28 mouse cellular contexts compared by ENCODE assay signal in the genomic region with DNA sequence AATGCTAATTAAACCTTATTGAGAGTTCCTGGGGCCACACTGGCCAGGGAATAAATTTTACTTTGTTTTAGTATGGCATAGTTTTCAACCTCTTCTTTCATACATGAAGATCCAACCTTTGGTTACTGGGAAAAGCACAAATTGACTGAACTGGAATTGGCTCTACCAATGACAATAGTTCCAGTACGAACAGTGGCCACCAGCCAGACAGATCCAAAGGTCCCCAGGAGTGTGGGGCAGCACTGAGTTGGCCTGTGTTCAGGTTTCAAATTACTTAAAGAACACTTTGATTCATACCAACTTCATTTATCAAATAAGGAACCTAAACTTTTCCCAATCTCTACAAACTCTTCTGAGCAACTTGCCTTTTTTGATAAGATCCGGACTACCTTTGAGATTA. TPM values are rescaled to one million over a fixed set of nuclear protein-coding genes. Genes with fewer than 3 reads are reported as not detected.
DNase-seq lines count a peak whose midpoint lies in the region; ATAC-seq and TF ChIP-seq lines count a peak whose summit lies in the region.
"Had no signal": no experiment of that assay in that cellular context is flagged by ENCODE, and none has a peak within 500 bp of the region (broad histone marks: within the 10 kb centered on the region; RNA-seq: fewer than 3 reads in every experiment).

No protein-coding gene starts in this region.

- H3K4me3 ChIP-seq in kidney, adult 2 months (ENCODE audit: insufficient read depth, low read depth, low read length): no peak overlapping the region
- H3K4me3 ChIP-seq in liver, postnatal 0 days (ENCODE audit: low read depth, low read length): no peak overlapping the region
- H3K4me3 ChIP-seq: embryonic facial prominence, embryonic 13.5 days; embryonic facial prominence, embryonic 15.5 days; erythroblast, embryonic 14.5 days; forebrain, embryonic 10.5 days; forebrain, embryonic 12.5 days had no signal

- no peaks in the 10 kb centered on the region for H3K4me1 ChIP-seq in kidney, adult 2 months (ENCODE audit: control insufficient read depth, insufficient read depth, low read length)
- H3K4me1 ChIP-seq in liver, postnatal 0 days (ENCODE audit: insufficient read depth): peaks cover 18% of the 10 kb centered on the region
- H3K4me1 ChIP-seq: embryonic facial prominence, embryonic 15.5 days; forebrain, embryonic 12.5 days had no signal

- no peaks in the 10 kb centered on the region; the same call in 1 of the 2 replicates for H3K27me3 ChIP-seq in kidney, adult 2 months (replicated peaks; ENCODE audit: control insufficient read depth, insufficient read depth, low read length)
- H3K27me3 ChIP-seq in liver, postnatal 0 days (ENCODE audit: insufficient read depth, low read length): no peaks in the 10 kb centered on the region
- H3K27me3 ChIP-seq: CH12.LX; embryonic facial prominence, embryonic 13.5 days; embryonic facial prominence, embryonic 15.5 days; forebrain, embryonic 12.5 days had no signal

- no peak overlapping the region for H3K27ac ChIP-seq in kidney, adult 2 months (ENCODE audit: insufficient read depth, low read depth, low read length)
- H3K27ac ChIP-seq in liver, postnatal 0 days (ENCODE audit: low read depth): peak overlapping the region; percentile 66; the same call in 1 of the 2 replicates
- H3K27ac ChIP-seq: embryonic facial prominence, embryonic 13.5 days; embryonic facial prominence, embryonic 15.5 days; forebrain, embryonic 10.5 days; forebrain, embryonic 12.5 days had no signal

- TF ChIP-seq POLR2A in kidney, adult 2 months (IDR thresholded peaks at IDR 0.05; ENCODE audit: low read depth, low read length): no peak

- no peak for TF ChIP-seq EP300 in liver, postnatal 0 days (IDR thresholded peaks at IDR 0.05; ENCODE audit: low read depth)

- 69% methylated on average over 2 of the region's 2 CpGs for WGBS in kidney, adult 2 months
- 45% methylated on average over 2 of the region's 2 CpGs for WGBS in liver, postnatal 0 days (ENCODE audit: insufficient replicate concordance)

- ATAC-seq in liver, postnatal 0 days: peak; percentile 71
- ATAC-seq: activated CD4-positive, CD25-positive, alpha-beta regulatory T cell, adult 4 months; CD4-positive, CD25-positive, alpha-beta regulatory T cell, adult 4 months; forebrain, embryonic 14.5 days; forebrain, embryonic 16.5 days; Patski had no signal

- no peak overlapping the region for H3K9ac ChIP-seq in liver, postnatal 0 days (replicated peaks)
- H3K9ac ChIP-seq: embryonic facial prominence, embryonic 13.5 days; embryonic facial prominence, embryonic 15.5 days; forebrain, embryonic 12.5 days had no signal

- DNase-seq in adrenal gland, postnatal 10 days: peak; percentile 40
- DNase-seq in adrenal gland, adult (ENCODE audit: inconsistent age in 2 of 2, low spot score in 1 of 2): no peak
- peak; percentile 10 for DNase-seq in kidney, adult 2 months
- no peak for DNase-seq in kidney, postnatal 10 days
- no peak for DNase-seq in liver, postnatal 0 days
- DNase-seq in liver: no peak
- DNase-seq: adrenal gland, postnatal 25 days; B cell, adult 2 months; cerebellum, adult 11 months; cerebellum, adult 18-20 months; cerebellum, adult 8-10 months; cerebellum, adult 9-11 months; cerebellum, postnatal 14 days; cerebellum, postnatal 36 days; embryo, embryonic 11 days had no signal

- no peak overlapping the region for H3K4me2 ChIP-seq in liver, postnatal 0 days (ENCODE audit: low read depth, low read length)
- H3K4me2 ChIP-seq: embryonic facial prominence, embryonic 13.5 days; embryonic facial prominence, embryonic 15.5 days; forebrain, embryonic 12.5 days had no signal

- no peaks in the 10 kb centered on the region for H3K9me3 ChIP-seq in liver, postnatal 0 days (ENCODE audit: low read length)
- H3K9me3 ChIP-seq: embryonic facial prominence, embryonic 13.5 days; embryonic facial prominence, embryonic 15.5 days; forebrain, embryonic 10.5 days; forebrain, embryonic 12.5 days; G1E had no signal

- H3K36me3 ChIP-seq in kidney, adult 2 months (ENCODE audit: control insufficient read depth, insufficient read depth, low read length): no peaks in the 10 kb centered on the region
- no peaks in the 10 kb centered on the region for H3K36me3 ChIP-seq in liver, postnatal 0 days (replicated peaks; ENCODE audit: insufficient read depth, low read length)
- H3K36me3 ChIP-seq: embryonic facial prominence, embryonic 13.5 days; embryonic facial prominence, embryonic 15.5 days; forebrain, embryonic 10.5 days; forebrain, embryonic 12.5 days; G1E had no signal

- no peak for TF ChIP-seq CTCF in kidney, adult 2 months (conservative IDR thresholded peaks at IDR 0.05; ENCODE audit: insufficient read depth, insufficient read length, low read depth, low read length)
- TF ChIP-seq CTCF in liver, postnatal 0 days (IDR thresholded peaks at IDR 0.05; ENCODE audit: low read depth): no peak

RNA-seq across cellular contexts. Expression of a gene that starts 5.4 kb away (rescaled TPM):
- 10 to 100 TPM; 36.1 to 42.8 TPM for total RNA-seq in adrenal gland, postnatal 10 days (2021)
- polyA plus RNA-seq in kidney, adult 2 months (2012; rRNA removed): 8.4 and 8.7 TPM in 2 replicates
- 15.5 and 18.4 TPM in 2 replicates for polyA plus RNA-seq in liver, postnatal 0 days (2015; fragmentation: Nextera tagmentation; extraction: Ambion mirVana)
- total RNA-seq: common myeloid progenitor, adult 5-6 weeks; G1E had no signal
- polyA plus RNA-seq: activated CD4-positive, CD25-positive, alpha-beta regulatory T cell, adult 4 months; CD4-positive, CD25-positive, alpha-beta regulatory T cell, adult 4 months; forebrain, embryonic 14.5 days; G1E had no signal

Comparison
In these comparisons a context has a peak if more than half of its experiments do, and no peak if none do; other contexts are left out.
1. DNase-seq: peak in adrenal gland, postnatal 10 days (single experiment) and kidney, adult 2 months (single experiment); none in adrenal gland, adult (0 of 2), kidney, postnatal 10 days (single experiment), liver, postnatal 0 days (single experiment) and liver (single experiment).